Mouse (Mus musculus) cerebellum, adult 2 months (tissue): ENCODE measurements at regions not wholly inside any gene's neighbourhood (a gene's known extent, or its start where the extent isn't known, plus 50 kb on each side); places are given as distances from the start of the nearest gene placed in this dataset.

Experiments
- DNase-seq, 2 experiments: peaks; one replicate each; pipeline ENCODE4 v3.0.0; 2021
- H3K27ac ChIP-seq: fragments of 200-500 bp; 2 replicates; pipeline ENCODE4 v1.5.1; 2012; ENCODE audit warnings: low read length, control low read depth, inconsistent platforms; ENCODE audit not compliant: insufficient read depth
- H3K27me3 ChIP-seq: fragments of 200-500 bp; 2 replicates; pipeline ENCODE4 v1.6.1; 2012; ENCODE audit warnings: inconsistent platforms, mild to moderate bottlenecking, low read length, moderate library complexity; ENCODE audit not compliant: control insufficient read depth, insufficient read depth
- H3K4me1 ChIP-seq: fragments of 200-500 bp; 2 replicates; pipeline ENCODE4 v1.6.1; 2011; ENCODE audit warnings: low read length; ENCODE audit not compliant: control insufficient read depth, insufficient read depth
- H3K4me3 ChIP-seq: fragments of 200-500 bp; replicated peaks from 2 replicates; pipeline ENCODE3; 2011; ENCODE audit warnings: mild to moderate bottlenecking, low read depth, low read length, control low read depth; ENCODE audit not compliant: insufficient read depth
- CTCF ChIP-seq: fragments of 200-500 bp; IDR thresholded peaks from 2 replicates; pipeline ENCODE4 v1.5.1; 2011; ENCODE audit warnings: low read depth, mild to moderate bottlenecking, control low read depth, low read length, moderate library complexity, borderline replicate concordance; ENCODE audit not compliant: insufficient read depth
- POLR2A ChIP-seq: fragments of 200-500 bp; IDR thresholded peaks from 2 replicates; pipeline ENCODE4 v1.6.1; 2011; ENCODE audit warnings: low read length, control low read depth, borderline replicate concordance; ENCODE audit not compliant: insufficient read depth
- WGBS: fragments of 180-500 bp; shearing (Covaris S2); methylation state at CpG from one replicate; pipeline ENCODE4 v1.1.7; 2018; 5-methylcytosine and 5-hydroxymethylcytosine counted together

- H3K27me3 ChIP-seq: no peaks in the 10 kb centered on the region
- WGBS: 8% methylated on average over 1 of the region's 1 CpGs
- no peak overlapping the region for H3K4me3 ChIP-seq
- no peak overlapping the region for H3K27ac ChIP-seq
- peak in 1 of 2 experiments; percentile 50 for DNase-seq
- TF ChIP-seq CTCF: no peak
- no peak for TF ChIP-seq POLR2A
- no peaks in the 10 kb centered on the region for H3K4me1 ChIP-seq
Observed at GRCm38 (mm10) chr6:44341486-44341996, 675.5 kb upstream of the Tpk1 start.

GRCm38 (mm10) chr6:44297413-44297812 lies 631.3 kb upstream of the Tpk1 start:
- Histone ChIP-seq H3K27me3 (no peaks in the 10 kb centered on the region), H3K27ac (no peak overlapping the region), H3K4me3 (no peak overlapping the region), H3K4me1 (peaks cover 3% of the 10 kb centered on the region; the same call in 1 of the 2 replicates)
- 12% methylated on average over 1 of the region's 1 CpGs for WGBS
- peak; percentile 76 to 93 for DNase-seq
- no peak for TF ChIP-seq CTCF
- no peak for TF ChIP-seq POLR2A
